Mouse (Mus musculus): ENCODE measurements around the gene Mecom.

GRCm38 (mm10) chr3:30544305-30544704, 3.5 kb downstream of the Mecom start:
- TF ChIP-seq GATA1 (IDR thresholded peaks at IDR 0.05; ENCODE audit: low read length), result no peak
- TF ChIP-seq TAL1 (IDR thresholded peaks at IDR 0.05; ENCODE audit: low read length), result no peak
